Mouse (Mus musculus): Measurements from ENCODE around the gene Olfr323.

DNA sequence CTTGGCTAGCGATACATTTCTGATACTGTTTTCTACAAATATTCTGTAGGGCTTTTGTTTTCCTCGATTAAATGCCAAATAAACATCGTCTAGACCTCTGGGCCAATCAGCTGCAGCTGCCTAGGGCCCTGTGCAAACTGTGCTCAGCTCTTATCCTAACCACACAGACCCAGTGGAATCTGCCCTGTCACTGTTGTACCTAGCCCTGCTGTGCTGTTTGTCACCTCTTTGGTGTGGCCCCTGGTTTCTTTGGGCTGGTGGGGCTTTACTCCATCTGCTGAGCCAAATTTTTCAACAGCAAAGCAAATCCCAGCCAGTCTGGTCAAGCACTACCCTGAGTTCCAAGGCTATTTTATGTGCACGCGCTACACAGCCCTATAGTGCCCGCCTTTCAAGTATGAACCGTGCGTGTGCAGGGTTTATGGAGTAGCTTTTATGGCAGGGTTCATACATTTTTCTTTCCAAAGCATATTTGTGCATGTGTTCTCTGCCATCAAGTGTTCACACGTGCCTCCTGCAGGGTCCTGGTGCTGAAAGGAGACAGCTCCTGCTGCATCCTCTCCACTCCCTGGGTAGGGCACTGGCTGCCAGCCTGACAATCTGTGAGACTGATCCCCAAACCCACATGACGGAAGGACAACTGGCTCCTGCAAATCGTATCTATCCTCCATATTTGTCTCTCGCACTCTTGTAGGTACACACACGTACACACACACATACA, 11.5 kb upstream of the Olfr323 start:
- TF ChIP-seq CTCF (IDR thresholded peaks at IDR 0.05; ENCODE audit: insufficient read depth, low read length) (no peak), POLR2A (IDR thresholded peaks at IDR 0.05; ENCODE audit: borderline replicate concordance, extremely low read depth, low read depth, low read length) (no peak)
